Mouse (Mus musculus) forebrain, embryonic 12.5 days (tissue): Measurements from ENCODE around the gene Gm3047. TPM values are rescaled to one million over a fixed set of nuclear protein-coding genes. Genes with fewer than 3 reads are reported as not detected.
"Not testable (repeated sequence)": the region's sequence is repeated elsewhere in the genome, so short reads cannot be mapped to it uniquely, and the experiment has no call there.

ENCODE experiments used
- ATAC-seq: fragments of 200-750 bp; cut with Nextera tagmentation; 2 replicates; pipeline ENCODE4 v1.8.0; 2017; ENCODE audit warnings: moderate TSS enrichment; ENCODE audit not compliant: low FRiP score
- H3K27ac ChIP-seq: fragments of 300-500 bp; sonication (generic); 2 replicates; pipeline ENCODE4 v1.5.1; 2016; ENCODE audit warnings: mild to moderate bottlenecking
- H3K27me3 ChIP-seq: fragments of 300-500 bp; sonication (generic); 2 replicates; pipeline ENCODE4 v1.6.1; 2016; ENCODE audit warnings: mild to moderate bottlenecking
- H3K36me3 ChIP-seq: fragments of 300-500 bp; sonication (generic); replicated peaks from 2 replicates; pipeline ENCODE4 v1.6.1; 2016; ENCODE audit warnings: mild to moderate bottlenecking
- H3K4me1 ChIP-seq: fragments of 300-500 bp; sonication (generic); 2 replicates; pipeline ENCODE4 v1.6.1; 2016
- H3K4me2 ChIP-seq: fragments of 300-500 bp; sonication (generic); 2 replicates; pipeline ENCODE4 v1.6.1; 2016; ENCODE audit warnings: mild to moderate bottlenecking, moderate library complexity
- H3K4me3 ChIP-seq: fragments of 300-500 bp; sonication (generic); replicated peaks from 2 replicates; pipeline ENCODE4 v1.5.1; 2016; ENCODE audit warnings: mild to moderate bottlenecking
- H3K9ac ChIP-seq: fragments of 300-500 bp; sonication (generic); 2 replicates; pipeline ENCODE4 v1.6.1; 2016; ENCODE audit warnings: mild to moderate bottlenecking
- H3K9me3 ChIP-seq: fragments of 300-500 bp; sonication (generic); 2 replicates; pipeline ENCODE4 v1.6.1; 2016
- WGBS: fragments of 180-500 bp; shearing (Covaris S2); methylation state at CpG from one replicate; pipeline ENCODE4 v1.1.7; 2016; 5-methylcytosine and 5-hydroxymethylcytosine counted together
- polyA plus RNA-seq: library from polyadenylated mRNA; unstranded; fragments of >200 nt; fragmentation: Nextera tagmentation; extraction: Ambion mirVana; gene quantifications from 2 replicates; pipeline ENCODE4 v1.2.1, GENCODE M21; 2016

Gene Gm3047
- polyA plus RNA-seq, result not detected in 2 replicates

- H3K27ac ChIP-seq, H3K4me2 ChIP-seq, H3K9me3 ChIP-seq, H3K27me3 ChIP-seq, H3K4me1 ChIP-seq, ATAC-seq, H3K9ac ChIP-seq, H3K36me3 ChIP-seq, H3K4me3 ChIP-seq: not testable (repeated sequence)
- no CpG with 5 or more reads among the region's 2 CpGs for WGBS
These were observed at the start of gene Gm3047 for GRCm38 (mm10) chr14:4555105-4555504. Gm3047 (plus strand) TSS chr14:4555405.

Other genes starting within 250 kb of the Gm3047 start
- not detected in 2 replicates for gene Gm3149, start 238.1 kb upstream of the Gm3047 start, polyA plus RNA-seq
- 2.0 and 2.3 TPM in 2 replicates for gene 2610042L04Rik, start 220.6 kb upstream of the Gm3047 start, polyA plus RNA-seq
- gene Gm3159, start 157.9 kb upstream of the Gm3047 start, polyA plus RNA-seq, result not detected in 2 replicates
- gene Gm3164, start 140.0 kb upstream of the Gm3047 start, polyA plus RNA-seq, result 1.8 and 2.7 TPM in 2 replicates
- gene Gm3173, start 124.4 kb upstream of the Gm3047 start, polyA plus RNA-seq, result 0.65 TPM in 1 of 2 replicates, not detected in the other
- gene Gm3182, start 73.7 kb upstream of the Gm3047 start, polyA plus RNA-seq, result not detected in 2 replicates
- not detected in 2 replicates for gene Gm8159, start 76.9 kb downstream of the Gm3047 start, polyA plus RNA-seq
- gene Gm3239, start 108.8 kb downstream of the Gm3047 start, polyA plus RNA-seq, result 0.23 TPM in 1 of 2 replicates, not detected in the other
- not detected in 2 replicates for gene Gm7876, start 153.8 kb downstream of the Gm3047 start, polyA plus RNA-seq
- 0.99 and 1.3 TPM in 2 replicates for gene Gm3252, start 171.4 kb downstream of the Gm3047 start, polyA plus RNA-seq
- not detected in 2 replicates for gene Gm9602, start 220.9 kb downstream of the Gm3047 start, polyA plus RNA-seq